Mouse (Mus musculus) heart, embryonic 14.5 days (tissue): ENCODE data around the gene Scn2a. TPM values are rescaled to one million over a fixed set of nuclear protein-coding genes. Genes with fewer than 3 reads are reported as not detected.

ENCODE experiments used
- ATAC-seq: fragments of 200-750 bp; cut with Nextera tagmentation; 2 replicates; pipeline ENCODE4 v1.8.0; 2017; ENCODE audit warnings: low read depth, moderate TSS enrichment; ENCODE audit not compliant: insufficient number of reproducible peaks, insufficient read depth, low FRiP score
- H3K27ac ChIP-seq, 2 experiments: fragments of 200-500 bp in 1 of 2; fragments of 300-500 bp in 1 of 2; sonication (generic) in 1 of 2; replicated peaks in 1 of 2; 2 replicates each; pipeline ENCODE4 v1.5.1; 2012 to 2014; ENCODE audit warnings: low read depth in 2 of 2, low read length in 2 of 2, control low read depth in 1 of 2, mild to moderate bottlenecking in 1 of 2, mixed read lengths in 1 of 2; ENCODE audit not compliant: control insufficient read depth in 1 of 2, insufficient read depth in 1 of 2
- H3K27me3 ChIP-seq: fragments of 300-500 bp; sonication (generic); 2 replicates; pipeline ENCODE4 v1.6.1; 2014; ENCODE audit warnings: mild to moderate bottlenecking, low read length, control low read depth; ENCODE audit not compliant: control insufficient read depth, insufficient read depth
- H3K36me3 ChIP-seq: fragments of 300-500 bp; sonication (generic); 2 replicates; pipeline ENCODE4 v1.6.1; 2014; ENCODE audit warnings: mild to moderate bottlenecking, control low read depth, low read length, mixed read lengths; ENCODE audit not compliant: control insufficient read depth, insufficient read depth
- H3K4me1 ChIP-seq, 2 experiments: fragments of 200-500 bp in 1 of 2; fragments of 300-500 bp in 1 of 2; sonication (generic) in 1 of 2; 2 replicates each; pipeline ENCODE4 v1.6.1; 2012 to 2014; ENCODE audit warnings: low read length in 2 of 2, control low read depth in 1 of 2, mixed read lengths in 1 of 2; ENCODE audit not compliant: control insufficient read depth in 2 of 2, insufficient read depth in 2 of 2
- H3K4me2 ChIP-seq: fragments of 300-500 bp; sonication (generic); 2 replicates; pipeline ENCODE4 v1.6.1; 2014; ENCODE audit warnings: mild to moderate bottlenecking, low read length
- H3K4me3 ChIP-seq, 2 experiments: fragments of 200-500 bp in 1 of 2; fragments of 300-500 bp in 1 of 2; sonication (generic) in 1 of 2; 2 replicates each; pipeline ENCODE4 v1.5.1; 2012 to 2014; ENCODE audit warnings: low read length in 2 of 2, mild to moderate bottlenecking in 2 of 2, control low read depth in 1 of 2, low read depth in 1 of 2, moderate library complexity in 1 of 2; ENCODE audit not compliant: control insufficient read depth in 1 of 2, insufficient read depth in 1 of 2
- H3K9ac ChIP-seq: fragments of 300-500 bp; sonication (generic); 2 replicates; pipeline ENCODE4 v1.6.1; 2014; ENCODE audit warnings: mild to moderate bottlenecking, low read length
- H3K9me3 ChIP-seq: fragments of 300-500 bp; sonication (generic); 2 replicates; pipeline ENCODE4 v1.6.1; 2016; ENCODE audit warnings: low read length, control low read depth; ENCODE audit not compliant: control insufficient read depth
- WGBS: fragments of 180-500 bp; shearing (Covaris S2); extraction: QIAGEN DNeasy Blood & Tissue Kit; methylation state at CpG from one replicate; pipeline ENCODE4 v1.1.7; 2014; 5-methylcytosine and 5-hydroxymethylcytosine counted together
- polyA plus RNA-seq: library from polyadenylated mRNA; unstranded; fragments of >200 nt; fragmentation: Nextera tagmentation; extraction: Ambion mirVana; gene quantifications from 2 replicates; pipeline ENCODE4 v1.2.1, GENCODE M21; 2014

Scn2a gene
- polyA plus RNA-seq, 1 experiment from 2014 or later, result 1.4 TPM

- H3K27me3 ChIP-seq, result no peaks in the 10 kb centered on the region
- H3K9ac ChIP-seq, result no peak overlapping the region
- H3K4me2 ChIP-seq, result no peak overlapping the region
- peaks cover 6 to 9% of the 10 kb centered on the region in 2 experiments; a peak in 3 of 4 replicates for H3K4me1 ChIP-seq
- 81% methylated on average over 4 of the region's 4 CpGs for WGBS
- no peaks in the 10 kb centered on the region for H3K36me3 ChIP-seq
- H3K4me3 ChIP-seq, result no peak overlapping the region
- no peak for ATAC-seq
- no peaks in the 10 kb centered on the region for H3K9me3 ChIP-seq
- no peak overlapping the region for H3K27ac ChIP-seq
Measured at GRCm38 (mm10) chr2:65657031-65657430, 36.5 kb downstream of the Scn2a start.

- ATAC-seq, result no peak
Measured at GRCm38 (mm10) chr2:65658430-65658829, 37.9 kb downstream of the Scn2a start.

GRCm38 (mm10) chr2:65663892-65664291, 43.3 kb downstream of the Scn2a start:
- Histone ChIP-seq H3K27me3 (no peaks in the 10 kb centered on the region), H3K4me1 (peaks cover 0 to 2% of the 10 kb centered on the region in 2 experiments; a peak in 2 of 4 replicates), H3K4me3 (no peak overlapping the region), H3K9ac (no peak overlapping the region), H3K9me3 (no peaks in the 10 kb centered on the region), H3K27ac (no peak overlapping the region), H3K36me3 (no peaks in the 10 kb centered on the region), H3K4me2 (no peak overlapping the region)
- ATAC-seq, result no peak

More at GRCm38 (mm10) chr2:65658430-65658829, 37.9 kb downstream of the Scn2a start:
- 67% methylated on average over 8 of the region's 8 CpGs for WGBS
- Histone ChIP-seq H3K9me3 (no peaks in the 10 kb centered on the region), H3K36me3 (no peaks in the 10 kb centered on the region), H3K4me2 (peak overlapping the region; percentile 25; the same call in 1 of the 2 replicates), H3K4me3 (no peak overlapping the region), H3K27me3 (no peaks in the 10 kb centered on the region), H3K4me1 (peaks cover 6 to 9% of the 10 kb centered on the region in 2 experiments; a peak in 3 of 4 replicates), H3K9ac (no peak overlapping the region), H3K27ac (no peak overlapping the region)

- ATAC-seq, result no peak
- H3K4me3 ChIP-seq, result no peak overlapping the region
- no peak overlapping the region for H3K9ac ChIP-seq
- H3K9me3 ChIP-seq, result no peaks in the 10 kb centered on the region
- H3K4me2 ChIP-seq, result no peak overlapping the region
- no peak overlapping the region for H3K27ac ChIP-seq
- WGBS, result 70% methylated on average over 1 of the region's 1 CpGs
- no peaks in the 10 kb centered on the region for H3K27me3 ChIP-seq
- H3K36me3 ChIP-seq, result no peaks in the 10 kb centered on the region
- peaks cover 0 to 2% of the 10 kb centered on the region in 2 experiments; a peak in 2 of 4 replicates for H3K4me1 ChIP-seq
Measured at GRCm38 (mm10) chr2:65664481-65664880, 43.9 kb downstream of the Scn2a start.

GRCm38 (mm10) chr2:65665180-65665579, 44.6 kb downstream of the Scn2a start:
- Histone ChIP-seq H3K36me3 (no peaks in the 10 kb centered on the region), H3K9ac (no peak overlapping the region), H3K4me3 (no peak overlapping the region), H3K9me3 (no peaks in the 10 kb centered on the region), H3K27me3 (no peaks in the 10 kb centered on the region), H3K27ac (no peak overlapping the region), H3K4me1 (peaks cover 0 to 2% of the 10 kb centered on the region in 2 experiments; a peak in 2 of 4 replicates), H3K4me2 (no peak overlapping the region)
- WGBS, result 46% methylated on average over 4 of the region's 4 CpGs
- ATAC-seq, result no peak

- no peak for ATAC-seq
- Histone ChIP-seq H3K27me3 (no peaks in the 10 kb centered on the region), H3K4me2 (peak overlapping the region; percentile 67), H3K4me3 (peak overlapping the region; percentile 38 to 50), H3K9ac (peak overlapping the region; percentile 52), H3K9me3 (no peaks in the 10 kb centered on the region), H3K27ac (no peak overlapping the region), H3K4me1 (peaks cover 0 to 2% of the 10 kb centered on the region in 2 experiments; a peak in 2 of 4 replicates), H3K36me3 (no peaks in the 10 kb centered on the region)
- WGBS, result 53% methylated on average over 18 of the region's 18 CpGs
Measured at GRCm38 (mm10) chr2:65667590-65668436, 47.2 kb downstream of the Scn2a start.

GRCm38 (mm10) chr2:65668437-65669135, 48.0 kb downstream of the Scn2a start:
- WGBS, result 20% methylated on average over 12 of the region's 12 CpGs

More at GRCm38 (mm10) chr2:65668437-65669135, 48.0 kb downstream of the Scn2a start:
- Histone ChIP-seq H3K27ac (no peak overlapping the region), H3K4me2 (peak overlapping the region; percentile 67), H3K4me3 (peak overlapping the region; percentile 38 to 50), H3K9ac (peak overlapping the region; percentile 52), H3K4me1 (peaks cover 0 to 2% of the 10 kb centered on the region in 2 experiments; a peak in 2 of 4 replicates), H3K27me3 (no peaks in the 10 kb centered on the region), H3K9me3 (no peaks in the 10 kb centered on the region), H3K36me3 (no peaks in the 10 kb centered on the region)
- ATAC-seq, result peak; percentile 80
